Mouse (Mus musculus): ENCODE measurements at regions not wholly inside any gene's neighbourhood (a gene's known extent, or its start where the extent isn't known, plus 50 kb on each side); places are given as distances from the start of the nearest gene placed in this dataset.

DNA sequence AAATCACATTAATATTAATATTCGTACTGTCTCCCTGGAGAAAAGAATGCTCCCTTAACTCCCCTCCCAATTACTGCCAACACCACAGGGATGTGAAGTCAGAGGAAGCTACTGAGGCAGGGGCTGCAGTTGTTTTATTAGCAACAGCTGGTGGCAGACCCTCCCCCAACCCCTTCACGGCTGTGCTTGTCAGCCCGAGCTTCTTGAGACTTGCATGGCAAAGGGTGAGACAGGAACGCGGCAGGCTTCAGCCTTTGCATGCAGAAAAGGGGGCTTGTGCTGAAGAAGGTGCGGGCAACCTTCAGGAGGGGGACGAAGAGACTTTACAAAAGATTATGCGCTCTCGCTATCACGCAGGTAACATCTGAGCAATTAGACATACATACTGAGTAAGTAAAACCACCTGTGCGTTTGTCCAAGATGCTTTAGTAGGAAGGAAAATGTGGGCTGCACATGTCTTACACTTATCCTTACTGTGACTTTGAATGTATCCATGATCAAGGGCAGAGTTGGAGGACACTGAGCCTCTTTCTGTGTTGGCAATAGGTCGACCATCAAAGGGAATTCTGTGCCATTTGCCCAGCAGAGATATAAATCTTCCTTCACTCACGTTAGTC lies 76.9 kb downstream of the Zbtb18 start:
- DNase-seq = no peak
- Histone ChIP-seq H3K36me3 (replicated peaks; ENCODE audit: insufficient read depth, low read length) (no peaks in the 10 kb centered on the region), H3K4me3 (ENCODE audit: low read depth, low read length) (no peak overlapping the region), H3K9ac (replicated peaks) (no peak overlapping the region), H3K27ac (ENCODE audit: low read depth) (no peak overlapping the region), H3K4me1 (ENCODE audit: insufficient read depth) (no peaks in the 10 kb centered on the region), H3K9me3 (ENCODE audit: low read length) (no peaks in the 10 kb centered on the region), H3K27me3 (ENCODE audit: insufficient read depth, low read length) (no peaks in the 10 kb centered on the region), H3K4me2 (ENCODE audit: low read depth, low read length) (no peak overlapping the region)
- ATAC-seq = no peak
- 62% methylated on average over 13 of the region's 13 CpGs for WGBS (ENCODE audit: insufficient replicate concordance)
- TF ChIP-seq EP300 (IDR thresholded peaks at IDR 0.05; ENCODE audit: low read depth) (no peak), CTCF (IDR thresholded peaks at IDR 0.05; ENCODE audit: low read depth) (no peak)

- H3K4me2 ChIP-seq (ENCODE audit: low read depth, low read length) = no peak overlapping the region
- no peak overlapping the region for H3K27ac ChIP-seq (ENCODE audit: low read depth)
- H3K27me3 ChIP-seq (ENCODE audit: insufficient read depth, low read length) = no peaks in the 10 kb centered on the region
- no peak for DNase-seq
- no peak for ATAC-seq
- TF ChIP-seq EP300 (IDR thresholded peaks at IDR 0.05; ENCODE audit: low read depth) = no peak
- TF ChIP-seq CTCF (IDR thresholded peaks at IDR 0.05; ENCODE audit: low read depth) = no peak
- no peaks in the 10 kb centered on the region for H3K36me3 ChIP-seq (replicated peaks; ENCODE audit: insufficient read depth, low read length)
- WGBS (ENCODE audit: insufficient replicate concordance) = 66% methylated on average over 2 of the region's 2 CpGs
- no peak overlapping the region for H3K4me3 ChIP-seq (ENCODE audit: low read depth, low read length)
- H3K9ac ChIP-seq (replicated peaks) = no peak overlapping the region
- no peaks in the 10 kb centered on the region for H3K9me3 ChIP-seq (ENCODE audit: low read length)
- H3K4me1 ChIP-seq (ENCODE audit: insufficient read depth) = no peaks in the 10 kb centered on the region
These were observed 79.0 kb downstream of the Zbtb18 start for GRCm38 (mm10) chr1:177521110-177521509.

DNA sequence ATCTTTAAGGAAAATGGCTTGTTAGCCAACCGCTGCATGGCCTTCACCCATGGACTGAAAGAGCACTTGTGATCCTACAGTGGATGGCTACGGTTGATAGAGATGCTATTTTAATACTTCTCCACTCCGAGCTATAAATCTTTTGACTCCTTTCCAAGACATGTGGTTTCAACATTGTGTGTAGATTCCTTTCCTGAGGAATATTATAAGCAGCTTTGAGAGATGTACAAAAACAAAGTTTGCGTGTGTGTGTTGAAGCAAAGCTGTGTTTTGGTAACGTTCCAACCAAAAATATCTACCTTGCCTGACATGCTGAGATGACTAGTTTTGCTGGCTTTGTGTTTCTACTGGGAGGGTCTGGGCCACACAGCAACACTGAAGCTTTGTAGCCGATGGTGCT lies 83.0 kb downstream of the Zbtb18 start:
- TF ChIP-seq EP300 (IDR thresholded peaks at IDR 0.05; ENCODE audit: low read depth) (no peak), CTCF (IDR thresholded peaks at IDR 0.05; ENCODE audit: low read depth) (no peak)
- no peak for DNase-seq
- H3K4me2 ChIP-seq (ENCODE audit: low read depth, low read length) = no peak overlapping the region
- no peak overlapping the region for H3K9ac ChIP-seq (replicated peaks)
- WGBS (ENCODE audit: insufficient replicate concordance) = 82% methylated on average over 6 of the region's 6 CpGs
- no peaks in the 10 kb centered on the region for H3K27me3 ChIP-seq (ENCODE audit: insufficient read depth, low read length)
- no peak for ATAC-seq
- no peak overlapping the region for H3K4me3 ChIP-seq (ENCODE audit: low read depth, low read length)
- no peaks in the 10 kb centered on the region for H3K9me3 ChIP-seq (ENCODE audit: low read length)
- H3K36me3 ChIP-seq (replicated peaks; ENCODE audit: insufficient read depth, low read length) = no peaks in the 10 kb centered on the region
- H3K27ac ChIP-seq (ENCODE audit: low read depth) = no peak overlapping the region
- H3K4me1 ChIP-seq (ENCODE audit: insufficient read depth) = no peaks in the 10 kb centered on the region

DNA sequence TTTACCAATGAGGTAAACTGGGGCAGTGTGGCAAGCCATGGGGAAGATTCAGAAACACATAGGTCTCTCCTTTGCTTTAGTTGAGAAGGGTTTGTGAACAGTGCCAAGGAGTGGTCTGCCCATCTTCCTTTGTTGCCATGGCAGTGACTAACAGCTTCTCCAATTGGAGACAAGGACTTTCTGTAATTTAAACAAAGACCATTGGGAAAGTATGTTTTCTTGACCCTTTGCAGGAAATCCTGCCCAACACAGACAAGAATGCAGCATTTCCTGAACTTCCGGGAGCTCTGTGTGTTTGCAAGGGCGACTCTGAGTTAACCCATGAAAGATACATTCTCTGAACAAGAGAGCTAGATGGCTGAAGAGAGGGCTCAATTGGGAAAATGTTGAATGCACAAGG lies 89.6 kb downstream of the Zbtb18 start:
- Histone ChIP-seq H3K27ac (ENCODE audit: low read depth) (no peak overlapping the region), H3K9ac (replicated peaks) (no peak overlapping the region), H3K27me3 (ENCODE audit: insufficient read depth, low read length) (no peaks in the 10 kb centered on the region), H3K4me1 (ENCODE audit: insufficient read depth) (no peaks in the 10 kb centered on the region), H3K9me3 (ENCODE audit: low read length) (no peaks in the 10 kb centered on the region), H3K4me2 (ENCODE audit: low read depth, low read length) (no peak overlapping the region), H3K4me3 (ENCODE audit: low read depth, low read length) (no peak overlapping the region), H3K36me3 (replicated peaks; ENCODE audit: insufficient read depth, low read length) (no peaks in the 10 kb centered on the region)
- TF ChIP-seq EP300 (IDR thresholded peaks at IDR 0.05; ENCODE audit: low read depth) = 0 out of 2 replicates have a peak, but pooled peaks have one; percentile 51
- no peak for TF ChIP-seq CTCF (IDR thresholded peaks at IDR 0.05; ENCODE audit: low read depth)
- WGBS (ENCODE audit: insufficient replicate concordance) = 25% methylated on average over 2 of the region's 2 CpGs
- ATAC-seq = peak; percentile 40
- DNase-seq = no peak

- H3K9ac ChIP-seq (replicated peaks) = no peak overlapping the region
- no peak overlapping the region for H3K4me3 ChIP-seq (ENCODE audit: low read depth, low read length)
- H3K27ac ChIP-seq (ENCODE audit: low read depth) = no peak overlapping the region
- no peaks in the 10 kb centered on the region for H3K27me3 ChIP-seq (ENCODE audit: insufficient read depth, low read length)
- H3K36me3 ChIP-seq (replicated peaks; ENCODE audit: insufficient read depth, low read length) = no peaks in the 10 kb centered on the region
- TF ChIP-seq CTCF (IDR thresholded peaks at IDR 0.05; ENCODE audit: low read depth) (no peak), EP300 (IDR thresholded peaks at IDR 0.05; ENCODE audit: low read depth) (no peak)
- DNase-seq (no peak), ATAC-seq (peak; percentile 21; the same call in 1 of the 2 replicates)
- WGBS (ENCODE audit: insufficient replicate concordance) = 54% methylated on average over 2 of the region's 2 CpGs
- H3K9me3 ChIP-seq (ENCODE audit: low read length) = no peaks in the 10 kb centered on the region
- H3K4me2 ChIP-seq (ENCODE audit: low read depth, low read length) = no peak overlapping the region
- H3K4me1 ChIP-seq (ENCODE audit: insufficient read depth) = no peaks in the 10 kb centered on the region
These were observed 90.5 kb downstream of the Zbtb18 start for GRCm38 (mm10) chr1:177532656-177533055.

DNA sequence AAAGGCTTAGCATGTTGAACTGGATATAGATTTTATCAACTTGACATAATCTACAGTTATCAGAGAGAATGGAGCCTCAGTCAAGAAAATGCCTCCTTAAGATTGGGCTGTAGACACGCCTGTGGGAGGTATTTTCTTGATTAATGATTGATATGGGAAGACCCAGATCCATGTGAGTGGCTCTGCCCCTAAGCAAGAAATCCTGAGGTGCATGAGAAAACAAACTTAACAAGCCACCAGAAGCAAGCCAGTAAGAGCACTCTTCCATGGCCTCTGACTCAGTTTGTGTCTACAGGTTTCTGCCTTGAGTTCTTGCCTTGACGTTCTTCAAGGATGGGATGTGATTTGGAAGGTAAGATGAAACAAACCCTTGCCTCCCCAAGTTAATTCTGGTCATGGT lies 91.2 kb downstream of the Zbtb18 start:
- Histone ChIP-seq H3K4me1 (ENCODE audit: insufficient read depth) (no peaks in the 10 kb centered on the region), H3K4me2 (ENCODE audit: low read depth, low read length) (no peak overlapping the region), H3K27me3 (ENCODE audit: insufficient read depth, low read length) (no peaks in the 10 kb centered on the region), H3K9ac (replicated peaks) (no peak overlapping the region), H3K4me3 (ENCODE audit: low read depth, low read length) (no peak overlapping the region), H3K9me3 (ENCODE audit: low read length) (no peaks in the 10 kb centered on the region), H3K36me3 (replicated peaks; ENCODE audit: insufficient read depth, low read length) (no peaks in the 10 kb centered on the region), H3K27ac (ENCODE audit: low read depth) (no peak overlapping the region)
- ATAC-seq (no peak), DNase-seq (no peak)
- no peak for TF ChIP-seq CTCF (IDR thresholded peaks at IDR 0.05; ENCODE audit: low read depth)
- no peak for TF ChIP-seq EP300 (IDR thresholded peaks at IDR 0.05; ENCODE audit: low read depth)
- 67% methylated on average over 2 of the region's 2 CpGs for WGBS (ENCODE audit: insufficient replicate concordance)
